Mouse (Mus musculus) spleen, postnatal 36 days (tissue): ENCODE results near the gene Gm1043.

Experiments
- DNase-seq, 2 experiments: peaks; one replicate each; pipeline ENCODE4 v3.0.0; 2022; ENCODE audit warnings: low spot score in 2 of 2, mixed read lengths in 1 of 2

Gm1043 gene

GRCm38 (mm10) chr5:37198011-37198688, 113.0 kb downstream of the Gm1043 start:
- DNase-seq, result no peak

GRCm38 (mm10) chr5:37202285-37202684, 117.1 kb downstream of the Gm1043 start:
- no peak for DNase-seq

GRCm38 (mm10) chr5:37204886-37205285, 119.7 kb downstream of the Gm1043 start:
- no peak for DNase-seq

GRCm38 (mm10) chr5:37205420-37205819, 120.2 kb downstream of the Gm1043 start:
- no peak for DNase-seq

- DNase-seq, result no peak
These were observed 121.2 kb downstream of the Gm1043 start for GRCm38 (mm10) chr5:37206364-37206763.

- DNase-seq, result no peak
These were observed 128.0 kb downstream of the Gm1043 start for GRCm38 (mm10) chr5:37212938-37213708.

GRCm38 (mm10) chr5:37213709-37214103, 128.5 kb downstream of the Gm1043 start:
- no peak for DNase-seq

- no peak for DNase-seq
These were observed 129.4 kb downstream of the Gm1043 start for GRCm38 (mm10) chr5:37214614-37215013.

- DNase-seq, result no peak
These were observed 130.1 kb downstream of the Gm1043 start for GRCm38 (mm10) chr5:37215276-37215675.

- no peak for DNase-seq
These were observed 134.4 kb downstream of the Gm1043 start for GRCm38 (mm10) chr5:37219615-37220014.

- no peak for DNase-seq
These were observed 135.4 kb downstream of the Gm1043 start for GRCm38 (mm10) chr5:37220575-37220974.

- DNase-seq, result no peak
These were observed 136.4 kb downstream of the Gm1043 start for GRCm38 (mm10) chr5:37221563-37221962.

- DNase-seq, result no peak
These were observed 137.1 kb downstream of the Gm1043 start for GRCm38 (mm10) chr5:37222316-37222715.

- DNase-seq, result no peak
These were observed 140.5 kb downstream of the Gm1043 start for GRCm38 (mm10) chr5:37225708-37226107.

- no peak for DNase-seq
These were observed 142.9 kb downstream of the Gm1043 start for GRCm38 (mm10) chr5:37227956-37228680.

GRCm38 (mm10) chr5:37228894-37229293, 143.7 kb downstream of the Gm1043 start:
- no peak for DNase-seq

GRCm38 (mm10) chr5:37233010-37233557, 147.9 kb downstream of the Gm1043 start:
- DNase-seq, result no peak

GRCm38 (mm10) chr5:37238654-37239053, 153.5 kb downstream of the Gm1043 start:
- no peak for DNase-seq

- DNase-seq, result no peak
These were observed 155.4 kb downstream of the Gm1043 start for GRCm38 (mm10) chr5:37240550-37240949.

GRCm38 (mm10) chr5:37241224-37241623, 156.1 kb downstream of the Gm1043 start:
- no peak for DNase-seq

- no peak for DNase-seq
These were observed 156.5 kb downstream of the Gm1043 start, which contains the start of gene Crmp1 for GRCm38 (mm10) chr5:37241651-37242151. Crmp1 (plus strand) TSS chr5:37241940.
